Mouse (Mus musculus): ENCODE measurements around the gene Fnip2.

Fnip2 gene

GRCm38 (mm10) chr3:79527921-79528320, 39.7 kb downstream of the Fnip2 start:
- no peak for DNase-seq (ENCODE audit: low spot score)

DNA sequence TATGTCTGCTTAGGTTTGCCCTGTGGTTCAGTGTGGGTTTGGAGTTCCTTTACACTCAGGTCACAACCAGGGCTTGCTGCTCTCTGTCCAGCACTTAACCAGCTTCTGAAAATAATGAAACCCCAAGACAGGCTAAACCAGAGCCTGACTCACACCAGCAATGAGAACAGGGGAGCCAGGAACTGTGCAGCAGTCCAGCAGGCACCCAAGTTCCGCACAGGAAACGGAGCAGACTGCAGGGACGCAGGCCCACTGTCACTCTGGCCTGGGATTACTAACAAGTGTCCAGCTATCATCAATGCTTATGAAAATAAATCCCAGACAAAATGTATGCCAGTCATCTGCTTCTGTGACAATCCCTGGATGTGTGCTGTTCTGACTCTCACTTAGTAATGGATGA, 40.1 kb downstream of the Fnip2 start:
- DNase-seq (ENCODE audit: low spot score): no peak

DNA sequence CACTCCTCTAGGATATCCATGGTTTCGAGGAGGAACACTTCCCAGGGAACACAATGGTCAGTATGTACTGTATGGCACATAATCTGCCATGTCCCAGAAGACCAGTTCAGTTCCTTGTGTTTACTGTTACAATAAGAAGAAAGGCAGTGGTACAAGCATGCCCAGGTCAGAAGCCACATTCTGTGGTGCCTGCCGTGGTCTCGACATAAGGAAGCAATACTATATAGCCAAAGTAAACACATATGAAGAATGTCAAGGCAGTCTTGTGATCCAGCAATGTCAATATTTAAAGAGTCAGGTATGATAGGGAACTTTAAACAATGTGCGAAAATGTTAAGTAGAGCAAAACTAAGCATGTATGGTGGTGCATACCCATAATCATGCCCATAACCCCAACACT, 44.2 kb downstream of the Fnip2 start:
- DNase-seq (ENCODE audit: low spot score): no peak

DNA sequence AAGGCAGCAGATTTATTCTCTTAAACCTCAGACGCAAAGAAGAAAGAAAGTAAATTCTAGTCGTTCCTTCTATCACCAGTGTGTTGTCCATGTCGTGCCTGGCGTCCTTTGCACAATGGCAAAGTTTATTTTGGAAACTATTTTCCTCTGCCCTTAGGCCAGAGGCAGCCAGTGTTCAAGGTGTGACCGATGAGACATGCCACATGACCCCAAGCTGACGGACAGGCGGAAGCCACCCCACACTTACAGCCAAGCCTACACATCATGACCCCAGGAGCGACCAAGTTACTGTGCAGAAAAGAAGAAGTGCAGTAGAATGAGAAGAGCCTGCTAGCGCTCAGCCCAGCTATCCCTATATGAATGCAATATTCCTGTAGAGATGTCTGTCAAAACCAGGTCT, 47.7 kb downstream of the Fnip2 start:
- DNase-seq (ENCODE audit: low spot score): no peak

DNA sequence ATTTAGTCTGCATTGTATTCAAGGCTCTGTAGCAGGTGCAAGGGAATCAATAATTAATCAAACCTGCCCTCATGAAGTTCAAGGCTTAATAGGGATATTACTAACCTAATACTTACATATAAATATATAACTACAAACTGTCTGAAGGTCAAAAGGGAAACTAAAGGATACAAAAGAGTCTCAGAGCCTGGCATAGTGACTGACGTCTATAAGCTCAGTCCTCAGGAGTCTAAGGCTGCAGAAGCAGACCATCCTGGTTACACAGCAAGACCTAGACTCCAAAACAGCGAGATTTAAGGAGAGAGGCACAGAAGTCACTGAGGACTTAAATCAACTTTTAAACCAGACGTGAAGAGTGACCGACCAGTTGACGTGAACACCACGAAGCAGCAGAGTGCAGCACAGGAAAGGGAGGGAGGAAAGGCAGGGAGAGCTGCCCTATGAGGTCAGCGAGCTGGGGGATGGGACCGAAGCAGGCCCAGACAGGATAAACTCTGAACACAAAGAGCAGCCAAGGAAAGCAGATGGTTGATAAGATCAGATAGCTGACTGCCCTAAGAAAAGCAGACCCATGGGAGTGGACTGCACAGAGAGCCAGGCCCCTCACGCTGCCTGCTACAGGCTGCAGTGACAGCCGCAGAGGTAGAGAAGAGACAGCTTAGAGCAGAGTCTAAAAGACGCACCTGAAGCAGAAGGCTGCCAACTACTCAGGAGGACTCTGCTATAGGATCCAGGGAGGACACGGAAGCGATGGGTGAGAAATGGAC, 48.7 kb downstream of the Fnip2 start:
- DNase-seq (ENCODE audit: low spot score): no peak

GRCm38 (mm10) chr3:79517884-79518591, 49.6 kb downstream of the Fnip2 start:
- no peak for DNase-seq (ENCODE audit: low spot score)

DNA sequence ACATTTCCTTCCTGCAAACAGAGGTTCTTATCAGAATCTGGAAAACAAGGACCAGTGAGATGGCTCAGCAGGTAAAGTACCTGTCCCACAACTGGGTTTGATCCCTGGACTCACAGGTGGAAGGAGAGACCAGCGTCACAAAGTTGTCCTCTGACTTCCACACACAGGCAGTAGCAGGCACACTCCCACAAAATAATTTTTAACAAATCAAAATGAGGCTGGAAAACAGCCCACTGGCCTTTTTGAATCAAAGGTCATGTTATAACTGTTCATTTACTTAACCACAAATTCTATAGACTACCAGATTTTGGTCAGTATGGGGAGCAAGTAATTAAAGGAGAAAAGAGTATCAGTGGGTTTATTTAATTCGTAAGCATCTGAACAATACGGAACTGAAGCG, 50.6 kb downstream of the Fnip2 start:
- DNase-seq (ENCODE audit: low spot score): no peak

- no peak for DNase-seq (ENCODE audit: low spot score)
These were observed 51.3 kb downstream of the Fnip2 start for GRCm38 (mm10) chr3:79516099-79516920.

GRCm38 (mm10) chr3:79514304-79514703, 53.3 kb downstream of the Fnip2 start:
- no peak for DNase-seq (ENCODE audit: low spot score)

- peak; percentile 25 for DNase-seq (ENCODE audit: low spot score)
These were observed 66.3 kb downstream of the Fnip2 start for GRCm38 (mm10) chr3:79501166-79501728.

DNA sequence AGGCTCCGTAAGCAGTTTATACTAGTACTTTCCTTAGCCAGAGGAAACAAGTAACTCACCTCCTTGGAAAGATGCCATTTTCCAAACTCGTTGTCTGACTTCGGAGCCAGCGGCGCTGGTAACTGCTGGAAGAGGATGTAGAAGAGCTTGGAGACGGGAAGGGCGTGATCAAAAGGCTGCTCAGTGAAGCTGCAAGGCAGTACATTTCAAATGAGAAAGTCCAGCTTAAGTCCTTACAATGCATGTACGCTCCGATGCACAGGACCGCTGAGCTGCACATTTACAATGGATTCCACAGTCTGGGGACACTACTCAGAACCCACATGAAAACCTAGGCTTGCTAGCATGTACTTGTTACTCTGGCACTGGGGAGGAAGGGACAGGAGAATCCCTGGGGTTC, 67.3 kb downstream of the Fnip2 start:
- no peak for DNase-seq (ENCODE audit: low spot score)

GRCm38 (mm10) chr3:79496668-79497067, 70.9 kb downstream of the Fnip2 start:
- no peak for DNase-seq (ENCODE audit: low spot score)

DNA sequence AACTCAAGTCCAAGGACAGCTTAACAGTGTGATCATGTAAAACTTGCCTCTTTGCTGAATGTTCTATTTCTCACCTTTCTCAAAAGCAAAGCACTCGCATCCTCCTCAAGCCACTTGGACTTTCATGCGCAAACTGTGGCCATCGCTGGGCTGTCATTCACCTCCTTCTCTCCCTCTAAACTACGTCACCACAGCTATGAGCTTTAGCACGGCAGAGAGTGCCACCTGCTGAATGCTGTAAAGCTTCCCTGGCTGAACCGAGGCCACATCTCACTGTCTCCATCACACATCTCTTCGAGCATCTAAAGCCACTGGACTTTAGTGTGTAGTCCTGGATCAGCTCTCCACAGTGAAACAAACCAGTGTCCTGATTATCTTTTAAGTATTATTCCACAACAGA, 72.4 kb downstream of the Fnip2 start:
- DNase-seq (ENCODE audit: low spot score): no peak

DNA sequence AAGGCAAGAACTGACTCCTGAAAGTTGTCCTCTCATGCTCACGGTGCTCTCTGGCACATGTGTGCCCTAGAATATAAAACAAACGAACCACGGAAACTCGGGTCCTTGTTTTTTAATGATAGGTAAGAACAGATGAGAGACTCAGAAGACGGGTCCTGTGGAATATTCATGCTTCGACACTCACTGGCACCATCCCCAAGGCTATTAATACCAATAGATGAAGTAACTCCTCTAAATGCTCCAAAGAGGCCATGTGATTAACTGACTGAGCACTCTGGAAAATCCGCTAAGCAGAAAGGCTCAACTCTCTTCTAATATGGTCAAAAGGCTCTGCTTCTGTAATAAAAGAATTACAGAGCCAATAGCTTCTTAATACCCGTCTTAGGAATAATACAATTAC, 73.6 kb downstream of the Fnip2 start:
- DNase-seq (ENCODE audit: low spot score): no peak

DNA sequence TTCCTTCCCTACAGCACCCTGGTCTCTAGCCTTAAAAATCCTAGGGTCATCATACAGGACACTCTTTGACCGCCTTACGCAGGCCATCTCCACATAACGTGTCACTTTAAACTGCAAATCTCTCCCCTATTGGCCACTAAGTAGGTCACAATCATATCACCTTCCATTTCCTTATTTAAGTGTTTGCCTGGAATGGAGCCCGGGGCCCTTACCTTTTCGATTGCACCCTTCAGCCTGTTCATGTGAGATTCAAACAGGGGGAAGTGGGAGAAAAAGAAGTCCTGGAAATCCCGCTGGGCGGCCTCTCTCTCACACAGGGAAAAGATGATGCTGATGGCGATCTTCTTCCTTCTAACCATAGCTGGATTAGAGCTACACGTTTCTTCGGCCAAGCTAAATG, 74.5 kb downstream of the Fnip2 start:
- no peak for DNase-seq (ENCODE audit: low spot score)

DNA sequence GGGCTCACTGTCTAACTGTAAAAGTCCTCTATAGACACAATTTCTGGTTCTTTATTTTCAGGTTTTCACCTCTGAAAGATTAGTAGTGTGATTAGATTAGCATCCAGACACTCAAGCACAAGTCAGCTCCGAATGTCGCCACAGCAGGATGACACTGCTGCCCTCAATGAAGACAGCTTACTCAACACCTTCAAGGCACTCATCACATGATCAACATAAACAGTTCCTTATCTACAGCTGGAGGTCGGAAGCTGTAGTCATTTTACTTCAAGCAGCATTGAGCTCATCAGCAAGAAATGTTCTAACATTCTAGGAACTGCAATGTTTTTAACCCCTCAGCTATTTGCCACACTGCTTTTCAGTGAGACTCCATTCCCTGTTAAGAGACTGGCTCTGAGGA, 76.0 kb downstream of the Fnip2 start:
- DNase-seq (ENCODE audit: low spot score): no peak

DNA sequence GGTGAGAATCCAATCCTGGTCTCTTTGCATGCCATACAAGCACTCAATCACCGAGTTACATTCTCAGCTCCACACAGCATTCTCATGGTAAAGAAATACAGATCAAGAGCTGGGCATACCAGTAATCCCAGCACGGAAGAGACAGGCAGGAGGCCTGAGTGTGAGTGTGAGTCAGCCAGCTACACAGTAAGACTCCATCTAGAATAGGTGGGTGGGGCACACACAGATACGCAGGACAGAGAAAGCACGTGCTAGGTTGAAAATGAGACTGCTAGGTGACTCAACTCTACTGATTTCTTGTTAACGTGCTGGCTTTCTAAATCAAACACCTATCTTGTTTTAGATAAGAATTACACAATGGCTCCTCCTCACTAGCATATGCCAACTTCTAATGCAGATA, 77.5 kb downstream of the Fnip2 start:
- DNase-seq (ENCODE audit: low spot score): no peak

- DNase-seq (ENCODE audit: low spot score): no peak
These were observed 79.6 kb downstream of the Fnip2 start for GRCm38 (mm10) chr3:79488025-79488424.

DNA sequence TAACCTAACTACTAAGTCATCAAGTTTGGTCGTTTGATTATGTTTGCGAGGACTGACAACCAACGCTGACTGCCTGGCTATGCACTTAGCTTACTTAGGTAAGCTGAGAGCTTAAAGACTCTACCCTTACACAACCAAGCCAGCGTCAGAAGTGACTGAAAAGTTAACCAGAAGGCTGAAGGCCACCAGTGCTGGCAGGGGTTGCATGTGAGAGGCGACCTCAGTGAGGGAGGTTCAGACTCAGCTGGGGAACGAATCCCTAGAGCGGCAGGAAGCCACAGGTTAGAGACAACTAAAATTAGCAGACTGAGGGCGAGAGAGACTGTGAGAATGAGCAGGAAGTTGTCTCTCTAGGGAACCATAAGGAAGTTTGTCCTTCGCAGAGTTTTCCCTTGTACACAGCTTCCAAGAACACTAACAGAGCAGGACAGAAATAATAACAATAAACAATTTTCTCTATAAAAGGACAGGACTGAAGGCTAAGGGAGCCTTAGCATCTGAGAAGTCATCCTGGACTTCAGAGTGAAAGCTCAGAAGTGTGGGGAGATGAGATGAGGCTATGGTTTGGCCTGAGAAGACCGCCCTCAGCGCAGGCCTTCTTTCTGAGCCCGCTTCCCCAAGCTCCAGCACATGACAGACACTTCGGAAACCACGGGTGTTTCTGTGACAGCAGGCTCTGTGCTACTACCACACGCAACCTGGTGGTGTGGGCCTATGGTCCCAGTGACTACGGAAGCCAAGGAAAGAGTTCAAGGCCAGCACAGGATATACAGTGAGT, 83.1 kb downstream of the Fnip2 start:
- no peak for DNase-seq (ENCODE audit: low spot score)

DNA sequence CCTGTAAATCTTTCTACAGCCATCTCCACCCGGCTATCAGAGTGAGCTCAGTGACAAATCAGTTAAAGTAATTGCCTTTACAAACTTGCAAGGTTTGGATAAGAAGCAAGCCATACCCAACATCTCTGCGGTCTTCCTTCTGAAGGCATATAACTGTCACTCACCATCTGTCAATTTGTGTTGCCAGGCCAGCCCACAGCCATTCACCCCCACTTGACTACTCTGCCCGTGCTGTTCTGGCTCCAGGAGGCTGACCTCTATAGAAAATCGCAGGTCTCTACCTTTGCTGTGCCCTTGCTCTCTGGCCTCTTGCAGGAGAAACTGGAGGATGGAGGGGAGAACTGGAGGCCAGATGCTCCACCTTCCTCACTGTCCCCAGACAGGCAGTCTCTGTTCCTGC, 88.7 kb downstream of the Fnip2 start:
- DNase-seq (ENCODE audit: low spot score): no peak

GRCm38 (mm10) chr3:79478400-79478799, 89.2 kb downstream of the Fnip2 start:
- DNase-seq (ENCODE audit: low spot score): no peak

DNA sequence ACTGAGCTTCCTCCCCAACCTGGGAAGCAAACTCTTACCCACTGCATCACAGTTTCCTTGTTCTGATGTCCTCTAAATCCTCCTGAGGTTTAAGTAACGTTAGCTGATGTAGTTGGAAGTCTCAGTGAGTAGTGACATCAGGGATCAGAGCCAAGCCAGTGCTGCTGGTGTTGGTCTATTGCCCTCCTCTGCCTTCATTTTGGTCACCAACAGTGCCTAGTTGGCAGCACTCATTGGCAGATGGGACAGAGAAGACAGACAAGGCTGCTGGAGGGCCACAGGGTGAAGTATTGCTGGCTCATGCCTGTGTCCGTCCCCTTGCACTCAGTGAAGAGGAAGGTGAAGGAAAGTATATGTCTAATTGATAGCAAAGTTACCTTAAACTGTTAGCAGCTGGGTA, 91.6 kb downstream of the Fnip2 start:
- no peak for DNase-seq (ENCODE audit: low spot score)

Data from adipocyte (in vitro differentiated cells).